Mouse (Mus musculus): ENCODE measurements around the gene Sae1. TPM values are rescaled to one million over a fixed set of nuclear protein-coding genes. Genes with fewer than 3 reads are reported as not detected.
A peak's percentile ranks its signal among the peaks of the same experiment; 100 is the strongest.

Gene Sae1
- total RNA-seq (2014; rRNA removed; ENCODE audit: low replicate concordance) (41.7 and 61.2 TPM in 2 replicates), polyA plus RNA-seq (2015; fragmentation: Nextera tagmentation; extraction: Ambion mirVana) (101 and 102 TPM in 2 replicates)

- Histone ChIP-seq H3K36me3 (replicated peaks; ENCODE audit: control insufficient read depth, insufficient read depth, low read length) (peaks cover 10% of the 10 kb centered on the region; the same call in 1 of the 2 replicates), H3K4me2 (ENCODE audit: low read depth, low read length) (peak within 1 kb of the TSS; percentile 85), H3K9me3 (replicated peaks; ENCODE audit: control insufficient read depth, low read length) (no peaks in the 10 kb centered on the region), H3K4me3 (ENCODE audit: low read depth, low read length) (peak within 1 kb of the TSS; percentile 96), H3K27ac (ENCODE audit: low read depth) (peak within 1 kb of the TSS; percentile 87), H3K4me1 (ENCODE audit: control insufficient read depth, insufficient read depth) (peaks cover 7% of the 10 kb centered on the region; the same call in 1 of the 2 replicates), H3K27me3 (ENCODE audit: control insufficient read depth, insufficient read depth, low read length) (no peaks in the 10 kb centered on the region), H3K9ac (replicated peaks; ENCODE audit: low read depth, low read length) (peak within 1 kb of the TSS; percentile 96)
- under 1% methylated on average over 57 of the region's 58 CpGs for WGBS
- DNase-seq (ENCODE audit: low spot score) (peak; percentile 95), ATAC-seq (ENCODE audit: insufficient read depth, low read depth) (peak; percentile 98)
- TF ChIP-seq EP300 (IDR thresholded peaks at IDR 0.05; ENCODE audit: low read depth) (0 out of 2 replicates have a peak, but pooled peaks have one; percentile 30), CTCF (IDR thresholded peaks at IDR 0.05; ENCODE audit: low read depth) (no peak)
Observed at GRCm38 (mm10) chr7:16387160-16388041, at the start of gene Sae1. Gene Sae1 (minus strand): TSS chr7:16387806.

GRCm38 (mm10) chr7:16435088-16435487, 47.5 kb upstream of the Sae1 start:
- 84% methylated on average over 9 of the region's 9 CpGs for WGBS
- ATAC-seq (ENCODE audit: insufficient read depth, low read depth) (no peak), DNase-seq (ENCODE audit: low spot score) (no peak)
- TF ChIP-seq CTCF (IDR thresholded peaks at IDR 0.05; ENCODE audit: low read depth) (no peak), EP300 (IDR thresholded peaks at IDR 0.05; ENCODE audit: low read depth) (no peak)
- no peak overlapping the region for H3K27ac ChIP-seq (ENCODE audit: low read depth)
- H3K36me3 ChIP-seq (replicated peaks; ENCODE audit: control insufficient read depth, insufficient read depth, low read length), result peaks cover 70% of the 10 kb centered on the region
- no peak overlapping the region for H3K4me2 ChIP-seq (ENCODE audit: low read depth, low read length)
- no peak overlapping the region for H3K9ac ChIP-seq (replicated peaks; ENCODE audit: low read depth, low read length)
- no peak overlapping the region for H3K4me3 ChIP-seq (ENCODE audit: low read depth, low read length)
- H3K4me1 ChIP-seq (ENCODE audit: control insufficient read depth, insufficient read depth), result peaks cover 11% of the 10 kb centered on the region
- no peaks in the 10 kb centered on the region for H3K27me3 ChIP-seq (ENCODE audit: control insufficient read depth, insufficient read depth, low read length)
- H3K9me3 ChIP-seq (replicated peaks; ENCODE audit: control insufficient read depth, low read length), result no peaks in the 10 kb centered on the region

- Histone ChIP-seq H3K27me3 (ENCODE audit: control insufficient read depth, insufficient read depth, low read length) (no peaks in the 10 kb centered on the region), H3K4me2 (ENCODE audit: low read depth, low read length) (no peak overlapping the region), H3K9me3 (replicated peaks; ENCODE audit: control insufficient read depth, low read length) (no peaks in the 10 kb centered on the region), H3K9ac (replicated peaks; ENCODE audit: low read depth, low read length) (no peak overlapping the region), H3K4me3 (ENCODE audit: low read depth, low read length) (no peak overlapping the region), H3K4me1 (ENCODE audit: control insufficient read depth, insufficient read depth) (peaks cover 11% of the 10 kb centered on the region), H3K36me3 (replicated peaks; ENCODE audit: control insufficient read depth, insufficient read depth, low read length) (peaks cover 86% of the 10 kb centered on the region), H3K27ac (ENCODE audit: low read depth) (peak overlapping the region; percentile 61)
- TF ChIP-seq EP300 (IDR thresholded peaks at IDR 0.05; ENCODE audit: low read depth) (no peak), CTCF (IDR thresholded peaks at IDR 0.05; ENCODE audit: low read depth) (no peak)
- WGBS, result 32% methylated on average over 3 of the region's 3 CpGs
- DNase-seq (ENCODE audit: low spot score) (peak; percentile 53), ATAC-seq (ENCODE audit: insufficient read depth, low read depth) (peak; percentile 80)
Observed at GRCm38 (mm10) chr7:16433352-16433971, 45.9 kb upstream of the Sae1 start.

GRCm38 (mm10) chr7:16426129-16426729, 38.6 kb upstream of the Sae1 start:
- no peak overlapping the region for H3K9ac ChIP-seq (replicated peaks; ENCODE audit: low read depth, low read length)
- peaks cover 98% of the 10 kb centered on the region for H3K36me3 ChIP-seq (replicated peaks; ENCODE audit: control insufficient read depth, insufficient read depth, low read length)
- no peak overlapping the region for H3K27ac ChIP-seq (ENCODE audit: low read depth)
- peak; percentile 67 for DNase-seq (ENCODE audit: low spot score)
- WGBS, result 56% methylated on average over 4 of the region's 4 CpGs
- H3K9me3 ChIP-seq (replicated peaks; ENCODE audit: control insufficient read depth, low read length), result no peaks in the 10 kb centered on the region
- no peak overlapping the region for H3K4me3 ChIP-seq (ENCODE audit: low read depth, low read length)
- ATAC-seq (ENCODE audit: insufficient read depth, low read depth), result peak; percentile 90
- H3K4me1 ChIP-seq (ENCODE audit: control insufficient read depth, insufficient read depth), result no peaks in the 10 kb centered on the region
- TF ChIP-seq CTCF (IDR thresholded peaks at IDR 0.05; ENCODE audit: low read depth) (peak; percentile 85), EP300 (IDR thresholded peaks at IDR 0.05; ENCODE audit: low read depth) (no peak)
- no peaks in the 10 kb centered on the region for H3K27me3 ChIP-seq (ENCODE audit: control insufficient read depth, insufficient read depth, low read length)
- no peak overlapping the region for H3K4me2 ChIP-seq (ENCODE audit: low read depth, low read length)

- TF ChIP-seq EP300 (IDR thresholded peaks at IDR 0.05; ENCODE audit: low read depth) (no peak), CTCF (IDR thresholded peaks at IDR 0.05; ENCODE audit: low read depth) (no peak)
- H3K9ac ChIP-seq (replicated peaks; ENCODE audit: low read depth, low read length), result no peak overlapping the region
- ATAC-seq (ENCODE audit: insufficient read depth, low read depth), result no peak
- WGBS, result 74% methylated on average over 10 of the region's 10 CpGs
- H3K36me3 ChIP-seq (replicated peaks; ENCODE audit: control insufficient read depth, insufficient read depth, low read length), result peaks cover 98% of the 10 kb centered on the region
- no peaks in the 10 kb centered on the region for H3K9me3 ChIP-seq (replicated peaks; ENCODE audit: control insufficient read depth, low read length)
- H3K4me3 ChIP-seq (ENCODE audit: low read depth, low read length), result no peak overlapping the region
- no peak for DNase-seq (ENCODE audit: low spot score)
- H3K4me2 ChIP-seq (ENCODE audit: low read depth, low read length), result no peak overlapping the region
- H3K4me1 ChIP-seq (ENCODE audit: control insufficient read depth, insufficient read depth), result no peaks in the 10 kb centered on the region
- H3K27ac ChIP-seq (ENCODE audit: low read depth), result no peak overlapping the region
- H3K27me3 ChIP-seq (ENCODE audit: control insufficient read depth, insufficient read depth, low read length), result no peaks in the 10 kb centered on the region
Observed at GRCm38 (mm10) chr7:16425721-16426120, 38.1 kb upstream of the Sae1 start.
